Mouse (Mus musculus) testis, postnatal 14 days (tissue): ENCODE data around the gene Prdm16.

ENCODE experiments used
- DNase-seq: peaks from one replicate; pipeline ENCODE4 v3.0.0; 2021; ENCODE audit warnings: low spot score

Gene Prdm16

DNA sequence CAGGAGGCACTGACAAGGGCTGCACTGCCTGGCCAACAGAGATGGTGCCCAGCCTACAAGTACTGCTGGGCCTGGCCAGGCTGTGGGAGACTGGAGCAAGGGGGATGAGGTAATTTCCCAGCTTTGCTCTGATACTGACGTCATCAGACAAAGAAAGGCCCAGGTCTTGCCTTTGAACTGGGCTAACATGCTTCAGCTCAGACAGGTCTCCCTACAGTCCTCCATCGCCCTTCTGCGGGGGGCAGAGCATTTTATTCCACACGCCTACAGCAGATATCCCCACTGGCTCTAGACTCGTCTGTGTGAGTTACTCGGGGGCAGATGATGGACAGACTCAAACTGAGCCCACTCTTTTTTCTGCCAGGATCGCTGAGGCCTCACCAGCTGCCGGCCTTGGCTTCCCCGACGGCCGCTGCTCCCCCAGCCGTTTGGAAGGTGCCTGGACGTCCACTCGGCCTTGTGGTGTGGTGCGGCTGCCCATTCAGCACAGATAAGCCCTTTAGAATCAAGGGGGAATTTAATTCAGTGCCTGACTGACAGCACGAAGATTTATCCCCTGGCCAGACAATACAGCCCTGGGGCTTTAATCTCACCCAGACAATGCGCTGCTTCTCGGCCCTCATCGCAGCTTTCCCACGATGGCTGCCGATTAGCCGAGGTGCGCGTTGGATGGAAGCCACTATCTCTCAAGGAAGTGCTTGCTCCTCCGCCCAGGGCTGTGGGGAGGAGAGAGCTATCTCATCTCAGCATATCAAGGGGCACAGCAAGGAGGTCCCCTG, 32.8 kb downstream of the Prdm16 start:
- DNase-seq, result no peak

DNA sequence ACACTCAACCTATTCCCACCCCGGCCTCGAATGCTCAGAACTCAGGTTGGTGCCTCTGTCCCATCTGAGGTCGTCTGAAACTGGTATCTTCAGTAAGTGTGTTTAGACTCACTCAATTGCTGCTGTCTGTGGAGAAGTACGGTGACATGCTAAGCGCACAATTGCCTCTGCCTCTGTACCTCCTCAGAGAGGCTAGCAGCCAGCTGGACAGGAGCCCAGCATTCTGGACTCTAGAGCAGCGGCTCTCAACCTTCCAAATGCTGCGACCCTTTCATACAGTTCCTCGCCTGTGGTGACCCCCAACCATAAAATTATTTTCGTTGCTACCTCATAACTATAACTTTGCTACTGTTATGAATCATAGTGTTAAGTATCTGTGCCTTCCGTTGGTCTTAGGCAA, 34.3 kb downstream of the Prdm16 start:
- no peak for DNase-seq

DNA sequence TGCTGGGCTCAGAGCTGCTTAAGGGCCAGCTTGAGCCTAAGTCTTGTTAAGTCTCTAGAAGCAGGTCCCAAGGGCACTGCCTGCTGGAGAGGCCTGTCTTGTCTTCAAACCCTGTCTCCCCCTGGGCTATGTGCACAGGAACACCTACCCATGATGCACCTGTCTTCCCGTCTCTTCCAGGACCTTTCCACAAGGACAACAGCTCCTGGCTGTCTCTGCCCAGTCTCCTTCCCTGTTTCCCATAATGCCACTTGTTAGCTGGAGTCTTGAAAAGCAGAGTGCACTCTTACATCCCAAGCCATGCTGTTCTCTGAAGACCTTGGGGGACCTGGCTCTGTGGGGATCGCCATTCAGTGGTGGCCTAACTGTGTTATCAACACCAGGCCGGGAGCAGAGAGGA, 35.7 kb downstream of the Prdm16 start:
- no peak for DNase-seq

DNA sequence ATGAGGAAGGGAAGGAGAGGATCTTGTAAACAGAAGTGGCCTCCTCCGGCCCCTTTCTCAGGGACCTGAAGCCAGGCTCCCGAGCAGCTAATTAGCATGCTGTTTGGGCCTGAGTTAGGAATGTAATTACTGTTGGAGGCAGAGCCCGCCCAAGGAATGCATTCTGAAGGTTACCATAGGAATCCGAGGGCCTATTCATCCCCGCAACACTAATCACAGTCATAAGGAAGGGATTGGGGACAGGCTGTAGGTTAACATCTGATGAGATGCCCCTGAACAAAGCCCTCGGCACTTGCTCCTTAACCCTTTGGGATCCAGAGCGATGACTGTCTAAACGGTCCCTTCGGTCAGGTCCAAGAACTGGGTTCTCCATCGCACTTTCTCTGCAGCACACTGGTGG, 36.7 kb downstream of the Prdm16 start:
- no peak for DNase-seq

DNA sequence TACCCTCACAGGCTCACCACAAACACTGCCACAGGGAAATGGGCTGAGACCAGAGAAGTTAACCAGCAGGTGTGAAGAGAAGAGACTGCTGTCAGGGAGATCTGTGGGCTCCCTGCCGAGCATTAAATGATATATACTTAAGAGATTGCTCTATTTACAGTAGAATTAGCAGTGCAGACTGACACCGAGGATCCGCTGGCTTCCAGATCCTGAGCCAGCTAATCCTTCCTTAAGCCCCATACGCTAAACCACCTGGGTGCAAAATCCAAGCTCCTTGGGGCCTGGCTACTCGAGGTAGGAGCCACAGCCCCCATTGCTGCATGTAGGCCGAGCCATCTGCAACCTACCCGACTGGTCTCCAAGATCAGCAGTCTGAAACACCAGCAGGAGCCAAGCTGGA, 38.3 kb downstream of the Prdm16 start:
- no peak for DNase-seq

DNA sequence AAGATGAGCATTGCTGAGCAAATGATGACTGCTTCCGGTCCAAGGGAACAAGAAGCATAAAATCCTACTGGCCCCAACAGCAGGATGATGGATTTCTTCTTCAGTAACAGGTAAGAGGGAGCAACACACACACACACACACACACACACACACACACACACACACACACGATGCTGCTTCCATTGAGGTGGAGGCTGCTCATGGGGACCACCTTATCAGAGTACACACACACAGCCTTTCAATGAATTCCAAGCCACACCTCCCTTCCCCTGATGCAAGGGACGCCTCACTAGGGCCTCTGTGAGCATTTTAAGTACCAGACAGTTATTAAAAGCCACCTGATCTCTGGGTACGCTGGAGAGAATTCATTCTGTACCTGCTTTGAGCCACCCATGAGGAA, 39.9 kb downstream of the Prdm16 start:
- DNase-seq, result no peak

DNA sequence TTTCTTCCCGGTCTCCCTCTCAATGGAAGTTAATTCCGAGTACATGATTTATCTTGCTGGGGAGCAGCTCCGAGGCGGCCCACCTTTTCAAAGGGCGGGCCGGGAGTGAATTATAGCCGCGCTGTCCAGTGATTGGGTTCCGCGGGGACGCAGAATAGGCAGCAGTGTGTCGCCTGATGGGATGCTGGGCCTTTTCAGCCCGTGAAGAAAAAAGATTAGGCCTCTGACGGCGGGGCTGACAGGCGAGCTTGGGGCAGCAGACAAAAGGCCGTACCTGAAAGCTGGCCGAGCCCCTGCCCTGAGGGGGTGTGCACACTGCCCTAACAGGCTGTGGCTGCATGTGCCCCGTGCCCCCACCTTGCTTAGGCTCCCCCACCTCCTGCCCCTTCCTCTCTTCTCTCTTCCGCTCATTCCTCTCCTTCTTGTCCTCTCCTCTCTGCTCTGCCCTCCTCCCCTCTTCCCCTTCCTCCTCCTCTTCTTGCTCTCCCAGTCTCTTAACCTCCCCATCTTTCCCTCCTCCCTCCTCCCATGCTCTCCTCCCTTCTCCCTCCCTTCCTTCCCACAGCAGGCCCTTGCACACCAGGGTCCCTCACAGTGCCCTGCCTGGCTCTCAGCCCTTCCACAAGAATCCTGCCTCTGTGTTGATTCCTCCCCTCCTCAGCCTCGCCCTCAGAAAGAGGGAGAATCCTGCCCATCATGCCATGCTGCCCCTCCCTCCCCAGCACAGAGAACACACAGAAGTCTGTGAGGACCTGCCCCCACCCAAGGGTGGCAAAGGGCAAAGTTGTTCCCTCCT, 41.7 kb downstream of the Prdm16 start:
- no peak for DNase-seq

DNA sequence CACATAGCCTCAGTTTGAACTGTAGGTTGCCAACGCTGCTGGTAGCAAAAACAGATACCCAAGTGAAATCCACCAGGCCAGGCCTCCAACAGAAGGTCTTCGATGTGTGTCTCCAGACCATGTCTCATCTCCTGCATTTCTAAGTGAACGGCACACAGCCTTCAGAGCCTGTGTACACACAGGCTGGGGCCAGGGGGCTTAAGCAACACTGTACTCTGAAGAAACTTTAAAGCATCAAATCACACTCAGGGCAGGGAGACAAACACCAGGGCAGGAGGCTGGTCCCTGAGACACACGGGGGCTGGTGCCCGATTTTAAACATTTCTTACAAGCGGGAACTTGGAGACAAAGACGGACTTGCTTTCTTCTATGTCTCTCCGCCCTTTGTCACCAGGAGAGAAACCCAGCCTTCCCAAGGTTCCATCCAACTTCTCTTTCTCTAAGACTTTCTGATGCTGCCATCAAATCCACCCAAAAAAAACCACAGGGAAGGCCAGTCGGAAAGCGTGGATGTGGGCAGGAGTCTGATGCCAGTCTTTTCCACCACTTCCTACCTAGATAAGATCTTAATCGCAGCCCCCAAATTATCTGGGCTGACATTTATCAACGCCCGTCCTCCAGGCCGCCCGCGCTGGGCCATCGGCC, 42.4 kb downstream of the Prdm16 start:
- no peak for DNase-seq

DNA sequence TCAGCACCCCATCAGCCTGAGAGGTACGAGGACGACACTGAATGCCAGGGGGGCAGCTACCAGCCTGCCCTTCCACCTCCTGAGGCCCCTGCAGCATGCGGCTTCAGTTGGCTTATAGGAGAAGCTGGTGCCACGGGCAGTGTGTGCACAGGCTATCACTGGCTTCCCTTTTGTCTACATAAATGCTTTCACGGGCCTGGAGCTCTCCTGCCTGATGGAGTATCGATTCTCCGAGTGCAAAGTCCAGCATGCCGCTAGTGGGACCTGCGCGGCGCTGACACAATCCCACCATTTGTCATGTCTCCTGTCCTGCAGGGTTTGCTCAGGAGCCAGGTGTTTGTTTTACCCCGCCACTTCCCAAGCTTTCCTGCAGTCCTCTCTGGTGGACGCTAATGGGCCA, 44.1 kb downstream of the Prdm16 start:
- no peak for DNase-seq

DNA sequence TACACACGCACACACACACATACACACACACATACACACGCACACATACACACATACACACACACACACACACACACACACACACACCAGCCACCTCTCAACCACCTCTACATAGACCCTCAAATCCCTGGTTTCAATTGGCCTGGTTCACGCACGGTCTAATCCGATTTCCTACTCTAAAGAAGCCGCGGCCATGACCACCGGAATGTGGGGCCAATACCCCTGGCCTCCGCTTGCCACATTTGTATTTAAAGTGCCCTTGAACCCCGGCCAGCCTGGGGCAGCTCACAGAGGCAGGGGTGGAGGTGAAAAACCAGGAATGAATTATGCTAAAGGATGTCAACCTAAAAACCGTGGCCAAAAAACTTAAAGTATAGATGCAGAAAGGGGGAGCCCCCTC, 45.8 kb downstream of the Prdm16 start:
- DNase-seq, result no peak

DNA sequence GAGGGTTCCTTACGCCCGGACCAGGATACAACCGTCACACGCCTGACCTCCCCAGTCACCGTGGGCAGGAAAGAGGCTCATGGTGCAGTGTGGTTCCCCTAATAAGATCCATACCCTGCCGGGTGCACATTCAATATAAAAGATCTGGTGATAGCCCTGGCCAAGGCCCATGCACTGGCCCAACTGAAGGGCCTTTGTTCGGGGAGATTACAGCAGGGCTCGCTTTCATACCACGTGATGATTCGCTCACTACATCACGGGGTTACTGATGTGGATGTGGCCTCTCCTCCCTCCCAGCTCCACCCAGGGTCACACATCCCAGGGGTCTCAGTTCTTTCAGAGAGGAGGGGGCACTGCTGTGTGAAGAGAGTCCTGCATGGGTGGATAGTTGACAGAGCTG, 50.3 kb downstream of the Prdm16 start:
- DNase-seq, result no peak

DNA sequence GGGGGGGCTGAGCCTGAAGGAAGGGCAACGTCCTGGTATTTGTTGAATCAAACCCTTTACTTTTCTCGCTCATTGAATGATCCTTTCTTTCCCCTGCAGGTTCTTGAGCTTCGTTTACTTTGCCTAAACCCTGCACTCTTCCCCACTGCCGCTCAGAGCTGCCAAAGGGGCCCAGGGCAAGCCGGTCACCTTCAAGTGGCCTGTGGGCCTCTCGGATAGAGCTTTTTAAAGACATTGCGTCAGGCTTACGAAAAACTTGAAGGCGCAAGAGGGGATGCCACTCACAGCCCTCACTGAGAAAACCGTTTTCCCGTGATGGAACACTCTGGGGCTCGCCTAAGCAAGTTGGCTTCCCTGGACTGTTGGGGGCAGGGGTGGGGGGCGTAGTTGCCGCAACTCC, 50.9 kb downstream of the Prdm16 start:
- no peak for DNase-seq

DNA sequence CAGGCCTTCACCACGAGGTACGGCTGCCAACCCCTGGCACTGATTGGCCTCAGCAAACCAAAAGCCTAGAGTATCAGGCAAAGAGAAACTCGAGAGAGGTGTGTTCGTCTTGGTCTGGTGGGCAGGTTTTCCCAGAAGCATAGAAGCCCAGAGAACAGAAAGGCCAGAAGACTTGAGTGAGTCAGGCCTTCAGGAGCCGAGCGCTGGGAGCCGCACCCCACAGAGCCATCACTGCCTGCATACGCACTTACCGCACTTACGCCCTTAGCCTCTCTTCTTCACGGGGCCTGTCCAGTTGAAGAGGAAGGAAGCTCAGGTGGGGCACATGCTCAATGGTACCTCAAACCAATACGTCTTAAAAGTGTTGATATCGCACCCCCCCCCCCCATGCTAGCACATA, 53.0 kb downstream of the Prdm16 start:
- no peak for DNase-seq

DNA sequence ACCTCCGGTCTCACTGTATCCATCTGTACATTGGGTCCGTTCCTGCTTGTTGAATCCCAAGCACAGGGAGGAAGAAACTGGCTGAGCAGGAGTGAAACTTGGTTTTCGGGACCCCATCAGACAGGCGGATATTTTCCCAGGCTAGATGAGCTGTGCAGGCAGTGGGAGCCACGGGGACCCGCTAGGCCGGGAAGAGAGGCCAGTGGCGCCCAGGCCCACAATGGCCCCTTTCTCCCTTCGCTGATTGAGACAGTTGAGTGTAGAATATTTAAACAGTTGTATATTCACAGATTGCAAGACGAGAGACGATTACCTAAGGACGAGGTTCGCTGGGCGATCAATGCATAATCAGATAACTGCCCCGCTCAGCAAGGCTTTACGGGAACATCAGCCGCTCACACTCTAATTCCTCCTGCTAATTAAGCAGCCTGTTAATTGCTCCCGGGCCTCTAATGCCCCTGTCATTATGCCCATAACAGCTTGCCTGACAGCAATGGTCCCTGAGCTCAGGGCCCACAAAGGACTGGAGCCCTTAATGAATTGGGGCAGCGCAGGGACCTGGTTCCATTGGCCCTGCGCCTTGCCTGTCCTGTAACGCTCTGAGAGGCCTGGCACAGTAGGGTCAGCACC, 54.0 kb downstream of the Prdm16 start:
- DNase-seq, result no peak

DNA sequence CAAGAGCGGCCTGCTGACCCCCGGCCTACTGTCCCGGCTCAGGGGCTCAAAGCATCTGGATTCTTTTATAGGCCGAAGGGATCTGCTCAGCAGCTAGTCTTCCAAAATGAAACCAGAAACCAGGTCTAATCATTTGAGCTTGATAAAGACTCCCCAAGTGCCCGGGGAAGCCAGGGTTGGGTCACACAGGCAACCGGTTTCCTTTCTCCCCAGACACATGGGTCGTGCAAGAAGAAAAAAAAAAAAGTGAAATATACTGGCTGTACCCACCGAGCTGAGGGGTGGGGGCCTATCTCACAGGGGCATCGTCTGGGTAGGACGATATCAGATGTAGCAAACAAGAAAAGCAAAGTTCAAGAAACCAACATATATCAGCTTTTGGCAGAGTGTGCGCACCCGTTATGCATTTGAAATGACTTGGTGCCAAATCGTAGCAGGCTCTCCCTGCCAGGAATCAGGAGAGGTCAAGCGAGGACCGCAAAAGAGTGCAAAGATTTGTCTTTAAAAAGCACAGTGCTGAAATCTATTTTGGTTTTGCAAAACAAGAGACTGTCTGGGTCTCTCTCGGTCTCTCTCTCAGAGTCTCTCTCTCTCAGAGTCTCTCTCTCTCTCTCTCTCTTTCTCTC, 55.3 kb downstream of the Prdm16 start:
- DNase-seq, result no peak

DNA sequence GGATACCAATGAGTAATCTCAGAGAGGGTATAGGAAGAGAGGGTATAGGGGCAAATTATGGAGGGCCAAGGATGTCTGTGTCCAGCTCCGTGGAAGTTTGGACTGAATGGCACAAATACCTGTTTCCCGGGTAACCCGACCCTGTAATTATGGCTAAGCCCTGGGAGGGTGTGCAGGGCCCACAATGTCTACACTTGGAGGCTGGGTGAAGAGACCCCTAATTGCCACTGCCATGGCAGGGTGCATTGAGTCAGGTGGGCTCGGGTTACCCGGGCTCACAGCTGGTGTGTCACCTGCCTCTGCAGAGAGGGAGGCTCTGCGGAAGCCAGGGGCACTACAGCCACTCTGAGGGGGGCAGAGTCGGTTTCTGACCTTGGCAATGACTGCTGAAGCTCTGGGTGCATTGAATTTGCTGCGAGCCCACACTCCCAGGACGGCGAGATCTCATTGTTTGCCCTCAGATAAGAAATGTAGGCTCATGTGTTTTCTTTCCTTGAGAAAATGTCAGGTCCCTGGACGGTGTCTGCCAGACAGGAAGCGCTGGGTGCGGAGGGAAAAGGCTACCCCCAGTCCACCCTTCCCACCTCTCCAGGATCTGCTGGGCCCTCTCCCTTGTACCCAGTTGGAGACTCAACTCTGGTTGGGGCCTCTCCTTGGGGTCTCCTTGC, 62.3 kb downstream of the Prdm16 start:
- no peak for DNase-seq

DNA sequence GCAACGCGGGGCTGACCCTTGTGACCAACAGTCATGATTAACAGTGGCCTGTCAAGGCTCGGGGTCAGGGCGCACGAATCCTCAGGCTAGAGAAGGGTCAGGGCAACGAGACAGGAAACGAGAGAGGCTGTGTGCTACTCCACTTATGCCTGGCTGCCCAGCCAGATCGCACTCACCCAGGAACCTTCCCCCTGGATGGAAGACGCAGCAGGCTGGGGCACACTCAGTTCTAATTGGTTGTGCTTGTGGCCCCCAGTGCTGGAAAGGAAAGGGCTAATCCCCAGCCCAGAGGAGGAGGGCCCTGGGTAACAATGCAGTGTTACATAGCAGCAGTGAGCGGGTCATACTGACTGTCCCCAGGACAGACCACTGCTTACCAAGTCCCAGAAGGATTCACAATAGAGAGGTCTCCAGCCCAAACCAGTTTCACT, 66.2 kb downstream of the Prdm16 start:
- no peak for DNase-seq

DNA sequence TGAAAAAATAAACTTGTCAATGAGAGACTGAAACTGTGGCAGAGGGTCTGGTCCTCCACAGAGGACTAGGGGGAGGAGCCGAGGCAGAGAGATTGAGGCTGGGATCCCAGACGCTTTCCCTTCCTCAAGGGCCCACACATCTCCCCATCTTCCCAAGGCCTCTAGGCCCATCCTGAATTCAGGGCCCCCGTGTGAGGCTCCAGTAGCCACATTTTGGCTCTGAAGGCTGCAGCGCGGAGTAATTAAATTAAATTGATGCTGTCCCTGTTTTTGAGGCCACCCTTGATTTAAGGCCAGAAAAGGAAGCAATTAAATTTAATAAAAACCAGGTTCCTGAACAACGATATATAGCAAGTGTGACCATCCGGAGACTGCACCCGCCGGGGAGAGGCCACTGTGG, 66.8 kb downstream of the Prdm16 start:
- no peak for DNase-seq

DNA sequence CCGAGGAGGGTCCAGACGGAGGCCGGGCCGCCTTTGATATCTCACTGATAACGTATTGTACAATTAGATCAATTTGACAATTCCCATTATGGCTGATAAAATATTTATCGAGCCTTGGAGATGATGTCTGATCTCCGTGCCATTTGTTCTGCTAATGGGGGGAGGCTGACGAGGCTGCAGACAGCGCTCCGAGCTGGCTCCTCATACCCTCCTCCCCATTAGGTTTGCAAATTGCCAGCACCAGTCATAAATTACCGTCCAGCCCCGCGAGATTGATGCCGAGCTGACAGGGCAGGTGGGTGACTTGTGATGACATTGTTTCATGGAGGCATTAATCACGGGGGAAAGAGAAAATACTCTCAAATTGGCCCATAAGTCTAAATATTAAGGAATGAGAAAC, 67.9 kb downstream of the Prdm16 start:
- DNase-seq, result no peak

DNA sequence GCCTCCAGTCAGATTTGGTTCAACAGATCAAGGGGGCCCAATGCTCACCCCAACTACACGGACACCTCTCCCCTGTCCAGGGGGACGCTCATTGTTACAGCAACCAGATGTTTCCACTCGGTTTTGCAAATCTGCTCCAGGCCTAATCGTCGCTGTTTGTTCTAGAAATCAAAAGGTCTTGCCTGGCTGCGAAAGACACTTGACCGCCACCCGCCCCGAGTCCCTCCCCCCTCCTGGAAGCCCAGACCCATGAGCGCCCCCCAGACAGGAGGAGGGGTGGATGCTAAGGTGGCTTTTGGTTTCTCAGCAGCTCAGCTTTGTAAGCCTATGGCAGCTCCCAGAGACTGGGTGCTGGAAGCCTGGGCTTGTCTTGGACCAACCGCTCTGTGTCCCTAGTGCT, 68.7 kb downstream of the Prdm16 start:
- no peak for DNase-seq

DNA sequence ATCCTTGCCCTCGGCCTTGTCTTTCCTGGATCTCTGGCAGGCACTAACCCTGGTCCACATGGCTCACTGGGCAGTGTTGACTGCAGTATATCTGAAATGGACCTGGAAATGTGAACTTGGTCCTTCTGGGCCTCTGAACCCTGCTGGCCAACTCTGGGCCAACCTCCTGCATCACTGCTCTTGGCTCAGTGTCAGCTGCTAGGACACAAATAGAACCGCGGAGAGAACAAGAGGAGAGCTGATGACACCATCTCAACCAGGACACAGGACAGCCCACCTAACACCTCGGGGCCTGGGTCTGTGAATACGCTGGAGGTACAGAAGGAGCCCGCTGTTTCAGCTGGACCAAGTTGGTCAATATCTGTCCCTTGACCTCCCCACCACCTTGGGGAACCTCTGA, 73.5 kb downstream of the Prdm16 start:
- no peak for DNase-seq

DNA sequence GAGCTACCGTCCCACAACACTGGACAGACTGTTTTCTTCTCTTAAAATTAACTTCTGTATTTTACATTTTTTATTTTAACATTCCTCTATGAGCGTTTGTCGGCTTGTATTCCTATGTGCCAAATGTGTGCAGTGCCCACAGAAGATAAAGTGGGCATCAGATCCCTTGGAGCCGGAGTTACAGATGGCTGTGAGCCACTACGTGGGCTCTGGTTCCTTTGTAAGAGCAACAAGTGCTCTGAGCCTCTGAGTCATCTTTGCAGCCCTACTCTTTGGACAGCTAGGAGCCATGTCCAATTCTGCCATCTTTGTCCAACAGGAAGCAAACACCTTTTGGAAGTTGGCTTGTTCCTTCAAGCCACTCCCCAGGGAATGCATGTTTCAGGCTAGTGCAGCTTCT, 78.6 kb downstream of the Prdm16 start:
- DNase-seq, result no peak
